Mouse (Mus musculus) embryonic facial prominence, embryonic 12.5 days (tissue): ENCODE data around the gene Eif3m. TPM values are rescaled to one million over a fixed set of nuclear protein-coding genes. Genes with fewer than 3 reads are reported as not detected.

Experiments used
- ATAC-seq: fragments of 200-750 bp; cut with Nextera tagmentation; 2 replicates; pipeline ENCODE4 v1.8.0; 2017; ENCODE audit not compliant: insufficient number of reproducible peaks, insufficient read depth, low FRiP score, low TSS enrichment
- H3K27ac ChIP-seq: fragments of 300-500 bp; sonication (generic); 2 replicates; pipeline ENCODE4 v1.5.1; 2016; ENCODE audit warnings: mild to moderate bottlenecking
- H3K27me3 ChIP-seq: fragments of 300-500 bp; sonication (generic); 2 replicates; pipeline ENCODE4 v1.6.1; 2016; ENCODE audit warnings: mild to moderate bottlenecking, moderate library complexity
- H3K36me3 ChIP-seq: fragments of 300-500 bp; sonication (generic); 2 replicates; pipeline ENCODE4 v1.6.1; 2016; ENCODE audit warnings: mild to moderate bottlenecking
- H3K4me1 ChIP-seq: fragments of 300-500 bp; sonication (generic); 2 replicates; pipeline ENCODE4 v1.6.1; 2016
- H3K4me2 ChIP-seq: fragments of 300-500 bp; sonication (generic); replicated peaks from 2 replicates; pipeline ENCODE4 v1.6.1; 2016; ENCODE audit warnings: mild to moderate bottlenecking, moderate library complexity
- H3K4me3 ChIP-seq: fragments of 300-500 bp; sonication (generic); 2 replicates; pipeline ENCODE4 v1.5.1; 2016; ENCODE audit warnings: mild to moderate bottlenecking
- H3K9ac ChIP-seq: fragments of 300-500 bp; sonication (generic); 2 replicates; pipeline ENCODE4 v1.6.1; 2016; ENCODE audit warnings: mild to moderate bottlenecking, moderate library complexity
- H3K9me3 ChIP-seq: fragments of 300-500 bp; sonication (generic); 2 replicates; pipeline ENCODE4 v1.6.1; 2016; ENCODE audit warnings: mild to moderate bottlenecking, moderate library complexity
- WGBS: fragments of 180-500 bp; shearing (Covaris S2); methylation state at CpG from one replicate; pipeline ENCODE4 v1.1.7; 2016; 5-methylcytosine and 5-hydroxymethylcytosine counted together
- polyA plus RNA-seq: library from polyadenylated mRNA; unstranded; fragments of >200 nt; fragmentation: Nextera tagmentation; extraction: Ambion mirVana; gene quantifications from 2 replicates; pipeline ENCODE4 v1.2.1, GENCODE M21; 2016

The Eif3m gene
- polyA plus RNA-seq, 1 experiment from 2014 or later: 283 TPM

GRCm38 (mm10) chr2:105007236-105007635 is 9.6 kb downstream of the Eif3m start:
- no peak for ATAC-seq
- Histone ChIP-seq H3K4me2 (no peak overlapping the region), H3K4me1 (no peaks in the 10 kb centered on the region), H3K4me3 (no peak overlapping the region), H3K36me3 (peaks cover 60% of the 10 kb centered on the region), H3K9me3 (no peaks in the 10 kb centered on the region), H3K27ac (no peak overlapping the region), H3K27me3 (no peaks in the 10 kb centered on the region), H3K9ac (no peak overlapping the region)

GRCm38 (mm10) chr2:104996201-104996600 is 20.7 kb downstream of the Eif3m start:
- Histone ChIP-seq H3K27ac (no peak overlapping the region), H3K4me2 (no peak overlapping the region), H3K4me3 (no peak overlapping the region), H3K9me3 (no peaks in the 10 kb centered on the region), H3K9ac (no peak overlapping the region), H3K4me1 (no peaks in the 10 kb centered on the region), H3K36me3 (peaks cover 8% of the 10 kb centered on the region; the same call in 1 of the 2 replicates), H3K27me3 (no peaks in the 10 kb centered on the region)
- WGBS: 75% methylated on average over 3 of the region's 3 CpGs
- no peak for ATAC-seq

- H3K27me3 ChIP-seq: no peaks in the 10 kb centered on the region
- H3K36me3 ChIP-seq: peaks cover 8% of the 10 kb centered on the region; the same call in 1 of the 2 replicates
- no peaks in the 10 kb centered on the region for H3K9me3 ChIP-seq
- ATAC-seq: no peak
- 39% methylated on average over 2 of the region's 2 CpGs for WGBS
- no peak overlapping the region for H3K4me2 ChIP-seq
- H3K4me3 ChIP-seq: no peak overlapping the region
- H3K27ac ChIP-seq: no peak overlapping the region
- H3K4me1 ChIP-seq: no peaks in the 10 kb centered on the region
- no peak overlapping the region for H3K9ac ChIP-seq
These were observed 22.4 kb downstream of the Eif3m start for GRCm38 (mm10) chr2:104994436-104994835.

GRCm38 (mm10) chr2:104988974-104989373 is 27.9 kb downstream of the Eif3m start:
- Histone ChIP-seq H3K4me2 (no peak overlapping the region), H3K27ac (no peak overlapping the region), H3K4me1 (no peaks in the 10 kb centered on the region), H3K4me3 (no peak overlapping the region), H3K36me3 (no peaks in the 10 kb centered on the region), H3K9ac (no peak overlapping the region), H3K9me3 (no peaks in the 10 kb centered on the region), H3K27me3 (no peaks in the 10 kb centered on the region)
- WGBS: 86% methylated on average over 1 of the region's 1 CpGs
- ATAC-seq: no peak

GRCm38 (mm10) chr2:104985796-104986195 is 31.1 kb downstream of the Eif3m start:
- ATAC-seq: no peak
- Histone ChIP-seq H3K9me3 (no peaks in the 10 kb centered on the region), H3K9ac (no peak overlapping the region), H3K27ac (no peak overlapping the region), H3K4me1 (no peaks in the 10 kb centered on the region), H3K36me3 (no peaks in the 10 kb centered on the region), H3K27me3 (no peaks in the 10 kb centered on the region), H3K4me3 (no peak overlapping the region), H3K4me2 (no peak overlapping the region)
- 57% methylated on average over 3 of the region's 3 CpGs for WGBS

GRCm38 (mm10) chr2:104981712-104982111 is 35.2 kb downstream of the Eif3m start:
- H3K4me2 ChIP-seq: no peak overlapping the region
- no peaks in the 10 kb centered on the region for H3K36me3 ChIP-seq
- H3K27me3 ChIP-seq: no peaks in the 10 kb centered on the region
- ATAC-seq: no peak
- H3K4me1 ChIP-seq: no peaks in the 10 kb centered on the region
- H3K27ac ChIP-seq: no peak overlapping the region
- H3K9ac ChIP-seq: no peak overlapping the region
- no peak overlapping the region for H3K4me3 ChIP-seq
- 13% methylated on average over 2 of the region's 2 CpGs for WGBS
- H3K9me3 ChIP-seq: no peaks in the 10 kb centered on the region

- Histone ChIP-seq H3K27ac (no peak overlapping the region), H3K4me3 (no peak overlapping the region), H3K4me2 (no peak overlapping the region), H3K9ac (no peak overlapping the region), H3K9me3 (no peaks in the 10 kb centered on the region), H3K4me1 (no peaks in the 10 kb centered on the region), H3K36me3 (no peaks in the 10 kb centered on the region), H3K27me3 (no peaks in the 10 kb centered on the region)
- no peak for ATAC-seq
- 64% methylated on average over 1 of the region's 1 CpGs for WGBS
These were observed 52.4 kb downstream of the Eif3m start for GRCm38 (mm10) chr2:104964492-104964891.

Other genes with a start within 250 kb of the Eif3m start
- 10.9 and 11.6 TPM in 2 replicates for gene Qser1, start 200.3 kb downstream of the Eif3m start, polyA plus RNA-seq
- 1.8 and 1.9 TPM in 2 replicates for gene Prrg4, start 167.2 kb downstream of the Eif3m start, polyA plus RNA-seq
- gene Ccdc73, start 149.3 kb downstream of the Eif3m start, polyA plus RNA-seq: 10.7 and 10.8 TPM in 2 replicates
- not detected in 2 replicates for gene Gm11060, start 74.9 kb upstream of the Eif3m start, polyA plus RNA-seq
- 0.64 and 0.78 TPM in 2 replicates for gene Wt1, start 109.4 kb upstream of the Eif3m start, polyA plus RNA-seq
- 0.17 TPM in 1 of 2 replicates, not detected in the other for gene Them7, start 207.2 kb upstream of the Eif3m start, polyA plus RNA-seq